Mouse (Mus musculus) thymus, adult 2 months (tissue): ENCODE data around the gene Lypd6b.

Experiments
- CTCF ChIP-seq: fragments of 200-500 bp; IDR thresholded peaks from 2 replicates; pipeline ENCODE4 v1.5.1; 2012; ENCODE audit warnings: mild to moderate bottlenecking, control low read depth, low read length, moderate library complexity, borderline replicate concordance; ENCODE audit not compliant: control insufficient read depth, poor library complexity, insufficient read depth; ENCODE audit errors: extremely low read depth
- POLR2A ChIP-seq: fragments of 200-500 bp; IDR thresholded peaks from 2 replicates; pipeline ENCODE4 v1.6.1; 2012; ENCODE audit warnings: mild to moderate bottlenecking, low read length, control low read depth, moderate library complexity; ENCODE audit not compliant: control insufficient read depth, poor library complexity, insufficient read depth; ENCODE audit errors: extremely low read depth

- TF ChIP-seq POLR2A: no peak
- no peak for TF ChIP-seq CTCF
Measured at GRCm38 (mm10) chr2:49951681-49952080, 164.2 kb downstream of the Lypd6b start.
